Mouse (Mus musculus) lung, embryonic 14.5 days (tissue): ENCODE data around the gene Rasgef1b. TPM values are rescaled to one million over a fixed set of nuclear protein-coding genes. Genes with fewer than 3 reads are reported as not detected.

ENCODE experiments used
- ATAC-seq: fragments of 200-750 bp; cut with Nextera tagmentation; 2 replicates; pipeline ENCODE4 v1.8.0; 2017; ENCODE audit warnings: mild to moderate bottlenecking, moderate TSS enrichment, moderate library complexity; ENCODE audit not compliant: insufficient read depth
- DNase-seq: peaks from one replicate; pipeline ENCODE4 v3.0.0-alpha.2; 2015
- H3K27ac ChIP-seq: fragments of 300-500 bp; sonication (generic); 2 replicates; pipeline ENCODE4 v1.5.1; 2014; ENCODE audit warnings: low read depth, mild to moderate bottlenecking, moderate library complexity
- H3K27me3 ChIP-seq: fragments of 300-500 bp; sonication (generic); 2 replicates; pipeline ENCODE4 v1.6.1; 2014; ENCODE audit warnings: low read length, control low read depth; ENCODE audit not compliant: insufficient read depth
- H3K36me3 ChIP-seq: fragments of 300-500 bp; sonication (generic); 2 replicates; pipeline ENCODE4 v1.6.1; 2014; ENCODE audit warnings: control low read depth; ENCODE audit not compliant: insufficient read depth
- H3K4me1 ChIP-seq: fragments of 300-500 bp; sonication (generic); 2 replicates; pipeline ENCODE4 v1.6.1; 2014; ENCODE audit warnings: antibody characterized with exemption, control low read depth; ENCODE audit not compliant: insufficient read depth
- H3K4me2 ChIP-seq: fragments of 300-500 bp; sonication (generic); 2 replicates; pipeline ENCODE4 v1.6.1; 2014; ENCODE audit warnings: mild to moderate bottlenecking
- H3K4me3 ChIP-seq: fragments of 300-500 bp; sonication (generic); 2 replicates; pipeline ENCODE4 v1.5.1; 2014; ENCODE audit warnings: low read depth, low read length
- H3K9ac ChIP-seq: fragments of 300-500 bp; sonication (generic); 2 replicates; pipeline ENCODE4 v1.6.1; 2014
- H3K9me3 ChIP-seq: fragments of 300-500 bp; sonication (generic); 2 replicates; pipeline ENCODE4 v1.6.1; 2016; ENCODE audit warnings: low read depth, low read length, control low read depth
- CTCF ChIP-seq: IDR thresholded peaks from 2 replicates; pipeline ENCODE4 v1.5.1; 2016; ENCODE audit warnings: antibody characterized with exemption, low read depth
- WGBS: fragments of 180-500 bp; shearing (Covaris S2); extraction: QIAGEN DNeasy Blood & Tissue Kit; methylation state at CpG from one replicate; pipeline ENCODE4 v1.1.7; 2014; 5-methylcytosine and 5-hydroxymethylcytosine counted together
- polyA plus RNA-seq: library from polyadenylated mRNA; unstranded; fragments of >200 nt; fragmentation: Nextera tagmentation; extraction: Ambion mirVana; gene quantifications from 2 replicates; pipeline ENCODE4 v1.2.1, GENCODE M21; 2014

The Rasgef1b gene
- polyA plus RNA-seq, 1 experiment from 2014 or later, result 15.9 TPM

GRCm38 (mm10) chr5:99633548-99633947 is 95.3 kb downstream of the Rasgef1b start:
- H3K27ac ChIP-seq, result no peak overlapping the region
- WGBS, result 50% methylated on average over 1 of the region's 1 CpGs
- ATAC-seq (no peak), DNase-seq (no peak)
- TF ChIP-seq CTCF, result no peak
- no peak overlapping the region for H3K4me2 ChIP-seq
- no peak overlapping the region for H3K9ac ChIP-seq
- H3K4me3 ChIP-seq, result no peak overlapping the region
- no peaks in the 10 kb centered on the region for H3K4me1 ChIP-seq
- no peaks in the 10 kb centered on the region for H3K27me3 ChIP-seq
- H3K9me3 ChIP-seq, result no peaks in the 10 kb centered on the region
- no peaks in the 10 kb centered on the region for H3K36me3 ChIP-seq

GRCm38 (mm10) chr5:99632649-99633310 is 96.1 kb downstream of the Rasgef1b start:
- no peak for ATAC-seq
- no peak for DNase-seq
- Histone ChIP-seq H3K4me2 (no peak overlapping the region), H3K27me3 (no peaks in the 10 kb centered on the region), H3K27ac (no peak overlapping the region), H3K4me1 (no peaks in the 10 kb centered on the region), H3K36me3 (no peaks in the 10 kb centered on the region), H3K9ac (no peak overlapping the region), H3K4me3 (no peak overlapping the region), H3K9me3 (no peaks in the 10 kb centered on the region)
- TF ChIP-seq CTCF, result no peak
- 21% methylated on average over 11 of the region's 11 CpGs for WGBS

GRCm38 (mm10) chr5:99630087-99630486 is 98.8 kb downstream of the Rasgef1b start:
- no peaks in the 10 kb centered on the region for H3K27me3 ChIP-seq
- no peak overlapping the region for H3K27ac ChIP-seq
- no peaks in the 10 kb centered on the region for H3K9me3 ChIP-seq
- no peak for ATAC-seq
- DNase-seq, result peak; percentile 30
- H3K4me2 ChIP-seq, result no peak overlapping the region
- TF ChIP-seq CTCF, result peak; percentile 58
- no peaks in the 10 kb centered on the region for H3K4me1 ChIP-seq
- H3K9ac ChIP-seq, result no peak overlapping the region
- 82% methylated on average over 7 of the region's 7 CpGs for WGBS
- H3K4me3 ChIP-seq, result no peak overlapping the region
- H3K36me3 ChIP-seq, result no peaks in the 10 kb centered on the region

- Histone ChIP-seq H3K36me3 (no peaks in the 10 kb centered on the region), H3K27me3 (no peaks in the 10 kb centered on the region), H3K4me3 (no peak overlapping the region), H3K27ac (no peak overlapping the region), H3K9me3 (no peaks in the 10 kb centered on the region), H3K4me2 (no peak overlapping the region), H3K9ac (no peak overlapping the region), H3K4me1 (no peaks in the 10 kb centered on the region)
- no peak for TF ChIP-seq CTCF
- no peak for DNase-seq
- 60% methylated on average over 3 of the region's 3 CpGs for WGBS
- ATAC-seq, result no peak
Measured at GRCm38 (mm10) chr5:99625603-99626002, 103.3 kb downstream of the Rasgef1b start.

GRCm38 (mm10) chr5:99620771-99621170 is 108.1 kb downstream of the Rasgef1b start:
- no peaks in the 10 kb centered on the region for H3K9me3 ChIP-seq
- no peak overlapping the region for H3K4me3 ChIP-seq
- 88% methylated on average over 5 of the region's 5 CpGs for WGBS
- TF ChIP-seq CTCF, result no peak
- H3K9ac ChIP-seq, result no peak overlapping the region
- H3K27ac ChIP-seq, result no peak overlapping the region
- ATAC-seq (no peak), DNase-seq (no peak)
- H3K4me2 ChIP-seq, result no peak overlapping the region
- H3K36me3 ChIP-seq, result no peaks in the 10 kb centered on the region
- H3K27me3 ChIP-seq, result no peaks in the 10 kb centered on the region
- no peaks in the 10 kb centered on the region for H3K4me1 ChIP-seq

GRCm38 (mm10) chr5:99617271-99617800 is 111.5 kb downstream of the Rasgef1b start:
- H3K4me3 ChIP-seq, result no peak overlapping the region
- 0 out of 2 replicates have a peak, but pooled peaks have one; percentile 31 for ATAC-seq
- no peak overlapping the region for H3K4me2 ChIP-seq
- no peaks in the 10 kb centered on the region for H3K36me3 ChIP-seq
- no peak overlapping the region for H3K27ac ChIP-seq
- peak; percentile 58 for DNase-seq
- TF ChIP-seq CTCF, result no peak
- H3K9ac ChIP-seq, result no peak overlapping the region
- no peaks in the 10 kb centered on the region; the same call in 1 of the 2 replicates for H3K4me1 ChIP-seq
- 0 out of 2 replicates have a peak, but pooled peaks cover 6% of the 10 kb centered on the region for H3K27me3 ChIP-seq
- H3K9me3 ChIP-seq, result no peaks in the 10 kb centered on the region
- 18% methylated on average over 5 of the region's 5 CpGs for WGBS

GRCm38 (mm10) chr5:99613321-99614118 is 115.3 kb downstream of the Rasgef1b start:
- peak overlapping the region; percentile 23; the same call in 1 of the 2 replicates for H3K9ac ChIP-seq
- H3K27me3 ChIP-seq, result peaks cover 14% of the 10 kb centered on the region; the same call in 1 of the 2 replicates
- H3K27ac ChIP-seq, result no peak overlapping the region
- 2% methylated on average over 24 of the region's 24 CpGs for WGBS
- no peaks in the 10 kb centered on the region; the same call in 1 of the 2 replicates for H3K4me1 ChIP-seq
- peak overlapping the region; percentile 11; the same call in 1 of the 2 replicates for H3K4me3 ChIP-seq
- peak overlapping the region; percentile 50 for H3K4me2 ChIP-seq
- TF ChIP-seq CTCF, result no peak
- no peaks in the 10 kb centered on the region for H3K36me3 ChIP-seq
- DNase-seq (peak; percentile 59), ATAC-seq (peak; percentile 41; the same call in 1 of the 2 replicates)
- no peaks in the 10 kb centered on the region for H3K9me3 ChIP-seq
